Mouse (Mus musculus): Measurements from ENCODE around the gene Cacnb4.

DNA sequence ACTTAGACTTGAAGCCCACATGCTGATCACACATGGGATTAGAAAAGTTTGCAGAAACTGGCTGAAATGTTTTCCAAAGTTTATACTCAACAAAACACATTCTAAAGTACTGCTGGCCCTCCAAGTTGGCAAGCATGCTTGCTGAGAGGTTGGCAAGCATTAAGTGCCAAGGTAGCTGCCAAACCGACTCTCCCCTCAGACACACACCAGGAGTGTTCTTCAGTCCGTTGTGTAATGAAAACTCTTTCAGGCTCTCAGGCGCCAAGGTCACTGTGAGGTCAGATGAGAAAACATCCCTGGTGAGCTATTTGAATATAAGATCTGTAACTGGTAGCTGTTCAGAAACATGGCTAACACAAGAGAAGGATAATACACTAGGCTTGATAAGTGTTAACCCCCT, 97.8 kb downstream of the Cacnb4 start:
- TF ChIP-seq CTCF (IDR thresholded peaks at IDR 0.05; ENCODE audit: low read depth, low read length) (no peak), POLR2A (IDR thresholded peaks at IDR 0.05; ENCODE audit: borderline replicate concordance, low read depth, low read length) (no peak)

Data from bone marrow macrophage, adult 2 months (primary cell).